12 mouse cellular contexts compared by ENCODE assay signal in genomic region chr9:14607464-14607863, GRCm38 (mm10). TPM values are rescaled to one million over a fixed set of nuclear protein-coding genes. Genes with fewer than 3 reads are reported as not detected.
DNase-seq lines count a peak whose midpoint lies in the region; ATAC-seq lines count a peak whose summit lies in the region.
"Had no signal": no experiment of that assay in that cellular context is flagged by ENCODE, and none has a peak within 500 bp of the region (broad histone marks: within the 10 kb centered on the region; RNA-seq: fewer than 3 reads in every experiment).

No protein-coding gene starts in this region.

- peaks cover 11% of the 10 kb centered on the region; the same call in 1 of the 2 replicates for H3K36me3 ChIP-seq in heart, embryonic 10.5 days
- H3K36me3 ChIP-seq in embryonic facial prominence, embryonic 13.5 days = peaks cover 24% of the 10 kb centered on the region
- peaks cover 26% of the 10 kb centered on the region for H3K36me3 ChIP-seq in limb, embryonic 12.5 days

- H3K4me2 ChIP-seq in embryonic facial prominence, embryonic 13.5 days = 0 out of 2 replicates have a peak overlapping the region, but pooled peaks have one; percentile 7
- no peak overlapping the region for H3K4me2 ChIP-seq in limb, embryonic 12.5 days

- H3K9ac ChIP-seq in embryonic facial prominence, embryonic 13.5 days = 0 out of 2 replicates have a peak overlapping the region, but pooled peaks have one; percentile 36
- H3K9ac ChIP-seq in limb, embryonic 12.5 days (replicated peaks) = peak overlapping the region; percentile 34; the same call in 1 of the 2 replicates
- H3K9ac ChIP-seq: liver, embryonic 14.5 days had no signal

- no peak overlapping the region for H3K4me3 ChIP-seq in heart, embryonic 10.5 days
- 0 out of 2 replicates have a peak overlapping the region, but pooled peaks have one; percentile 9 for H3K4me3 ChIP-seq in embryonic facial prominence, embryonic 13.5 days
- no peak overlapping the region for H3K4me3 ChIP-seq in limb, embryonic 12.5 days (replicated peaks)
- H3K4me3 ChIP-seq: myocyte had no signal

- H3K27me3 ChIP-seq in heart, embryonic 10.5 days (ENCODE audit: insufficient read depth, poor library complexity, severe bottlenecking) = no peaks in the 10 kb centered on the region
- H3K27me3 ChIP-seq in embryonic facial prominence, embryonic 13.5 days = no peaks in the 10 kb centered on the region
- no peaks in the 10 kb centered on the region for H3K27me3 ChIP-seq in limb, embryonic 12.5 days

- peaks cover 64% of the 10 kb centered on the region for H3K4me1 ChIP-seq in heart, embryonic 10.5 days
- peaks cover 62% of the 10 kb centered on the region for H3K4me1 ChIP-seq in embryonic facial prominence, embryonic 13.5 days
- peaks cover 57% of the 10 kb centered on the region for H3K4me1 ChIP-seq in limb, embryonic 12.5 days (replicated peaks)

- no peak for DNase-seq in heart, embryonic 10.5 days (ENCODE audit: low spot score)
- no peak for DNase-seq in heart, adult 9 months (ENCODE audit: low spot score in 2 of 2)
- peak; percentile 28 for DNase-seq in layer of hippocampus, adult 11-12 months (ENCODE audit: low spot score)
- no peak for DNase-seq in layer of hippocampus, adult 9-10 months (ENCODE audit: low spot score)
- DNase-seq in embryo, embryonic 11 days = no peak
- DNase-seq in frontal cortex, postnatal 10 days (ENCODE audit: low spot score in 2 of 2) = no peak
- DNase-seq: cerebellum, postnatal 25 days had no signal

- H3K9me3 ChIP-seq in heart, embryonic 10.5 days = no peaks in the 10 kb centered on the region
- H3K9me3 ChIP-seq in embryonic facial prominence, embryonic 13.5 days = no peaks in the 10 kb centered on the region
- H3K9me3 ChIP-seq in limb, embryonic 12.5 days = no peaks in the 10 kb centered on the region

- peak overlapping the region; percentile 64 for H3K27ac ChIP-seq in heart, embryonic 10.5 days
- peak overlapping the region; percentile 55; the same call in 1 of the 2 replicates for H3K27ac ChIP-seq in embryonic facial prominence, embryonic 13.5 days
- H3K27ac ChIP-seq in limb, embryonic 12.5 days = peak overlapping the region; percentile 37
- H3K27ac ChIP-seq: liver, embryonic 14.5 days; macrophage had no signal

- 31% methylated on average over 3 of the region's 3 CpGs for WGBS in heart, embryonic 10.5 days
- 44% methylated on average over 3 of the region's 3 CpGs for WGBS in embryonic facial prominence, embryonic 13.5 days
- 56% methylated on average over 3 of the region's 3 CpGs for WGBS in limb, embryonic 12.5 days

- no peak for ATAC-seq in embryonic facial prominence, embryonic 13.5 days (ENCODE audit: insufficient number of reproducible peaks, insufficient read depth, low FRiP score, low TSS enrichment, low read depth)
- no peak for ATAC-seq in limb, embryonic 12.5 days (ENCODE audit: insufficient number of reproducible peaks, insufficient read depth, low FRiP score, low TSS enrichment, low read depth)

RNA-seq across cellular contexts. Expression of gene Amotl1, which starts 37.4 kb away (rescaled TPM):
- 16.8 and 18.6 TPM in 2 replicates for polyA plus RNA-seq in heart, embryonic 10.5 days (2016; fragmentation: Nextera tagmentation; extraction: Ambion mirVana)
- 35.4 and 35.5 TPM in 2 replicates for polyA plus RNA-seq in embryonic facial prominence, embryonic 13.5 days (2015; fragmentation: Nextera tagmentation; extraction: Ambion mirVana)
- 33.3 and 34.8 TPM in 2 replicates for polyA plus RNA-seq in limb, embryonic 12.5 days (2016; fragmentation: Nextera tagmentation; extraction: Ambion mirVana)
